Mouse (Mus musculus) forebrain, embryonic 10.5 days (tissue): ENCODE measurements around the gene Blmh. TPM values are rescaled to one million over a fixed set of nuclear protein-coding genes. Genes with fewer than 3 reads are reported as not detected.

Experiments used
- DNase-seq: peaks from one replicate; pipeline ENCODE4 v3.0.0-alpha.2; 2017; ENCODE audit warnings: low spot score; ENCODE audit errors: extremely low spot score
- H3K27ac ChIP-seq: fragments of 300-500 bp; sonication (generic); 2 replicates; pipeline ENCODE4 v1.5.1; 2016; ENCODE audit warnings: mild to moderate bottlenecking
- H3K27me3 ChIP-seq: fragments of 300-500 bp; sonication (generic); 2 replicates; pipeline ENCODE4 v1.6.1; 2016; ENCODE audit warnings: mild to moderate bottlenecking; ENCODE audit not compliant: poor library complexity, severe bottlenecking
- H3K36me3 ChIP-seq: fragments of 300-500 bp; sonication (generic); replicated peaks from 2 replicates; pipeline ENCODE4 v1.6.1; 2016; ENCODE audit warnings: mild to moderate bottlenecking, moderate library complexity
- H3K4me1 ChIP-seq: fragments of 300-500 bp; sonication (generic); 2 replicates; pipeline ENCODE4 v1.6.1; 2016
- H3K4me3 ChIP-seq: fragments of 300-500 bp; sonication (generic); 2 replicates; pipeline ENCODE4 v1.5.1; 2016; ENCODE audit warnings: mild to moderate bottlenecking, moderate library complexity
- H3K9me3 ChIP-seq: fragments of 300-500 bp; sonication (generic); 2 replicates; pipeline ENCODE4 v1.6.1; 2016; ENCODE audit warnings: mild to moderate bottlenecking, moderate library complexity
- WGBS: fragments of 180-500 bp; shearing (Covaris S2); methylation state at CpG from one replicate; pipeline ENCODE4 v1.1.7; 2016; 5-methylcytosine and 5-hydroxymethylcytosine counted together
- polyA plus RNA-seq: library from polyadenylated mRNA; unstranded; fragments of >200 nt; fragmentation: Nextera tagmentation; extraction: Ambion mirVana; gene quantifications from 2 replicates; pipeline ENCODE4 v1.2.1, GENCODE M21; 2016

Gene Blmh
- 206 and 209 TPM in 2 replicates for polyA plus RNA-seq

- peaks cover 5% of the 10 kb centered on the region; the same call in 1 of the 2 replicates for H3K4me1 ChIP-seq
- H3K27me3 ChIP-seq = no peaks in the 10 kb centered on the region
- WGBS = 88% methylated on average over 6 of the region's 6 CpGs
- no peak within 1 kb of the TSS for H3K27ac ChIP-seq
- no peaks in the 10 kb centered on the region for H3K9me3 ChIP-seq
- no peaks in the 10 kb centered on the region for H3K36me3 ChIP-seq
- no peak for DNase-seq
- H3K4me3 ChIP-seq = no peak within 1 kb of the TSS
Measured at GRCm38 (mm10) chr11:76924759-76925236, at the start of gene Blmh. Gene Blmh, plus strand, starts transcription at chr11:76924809.

GRCm38 (mm10) chr11:76879816-76880215, 44.8 kb upstream of the Blmh start:
- H3K27me3 ChIP-seq = no peaks in the 10 kb centered on the region
- H3K4me1 ChIP-seq = no peaks in the 10 kb centered on the region
- H3K4me3 ChIP-seq = no peak overlapping the region
- WGBS = 86% methylated on average over 5 of the region's 5 CpGs
- no peak overlapping the region for H3K27ac ChIP-seq
- DNase-seq = no peak
- no peaks in the 10 kb centered on the region for H3K36me3 ChIP-seq
- H3K9me3 ChIP-seq = no peaks in the 10 kb centered on the region

- Histone ChIP-seq H3K27ac (no peak overlapping the region), H3K36me3 (no peaks in the 10 kb centered on the region), H3K4me3 (no peak overlapping the region), H3K4me1 (no peaks in the 10 kb centered on the region), H3K9me3 (no peaks in the 10 kb centered on the region), H3K27me3 (no peaks in the 10 kb centered on the region)
- no peak for DNase-seq
- WGBS = 56% methylated on average over 5 of the region's 5 CpGs
Measured at GRCm38 (mm10) chr11:76884451-76884850, 40.2 kb upstream of the Blmh start.

- H3K4me3 ChIP-seq = no peak overlapping the region
- H3K36me3 ChIP-seq = no peaks in the 10 kb centered on the region
- H3K4me1 ChIP-seq = peaks cover 6% of the 10 kb centered on the region
- no peaks in the 10 kb centered on the region for H3K27me3 ChIP-seq
- WGBS = 79% methylated on average over 10 of the region's 10 CpGs
- H3K27ac ChIP-seq = no peak overlapping the region
- DNase-seq = no peak
- H3K9me3 ChIP-seq = no peaks in the 10 kb centered on the region
Measured at GRCm38 (mm10) chr11:76889339-76890164, 35.1 kb upstream of the Blmh start.

- H3K36me3 ChIP-seq = no peaks in the 10 kb centered on the region
- H3K9me3 ChIP-seq = no peaks in the 10 kb centered on the region
- H3K4me1 ChIP-seq = peaks cover 6% of the 10 kb centered on the region
- no peaks in the 10 kb centered on the region for H3K27me3 ChIP-seq
- 89% methylated on average over 7 of the region's 7 CpGs for WGBS
- DNase-seq = no peak
- H3K4me3 ChIP-seq = no peak overlapping the region
- no peak overlapping the region for H3K27ac ChIP-seq
Measured at GRCm38 (mm10) chr11:76891171-76891570, 33.4 kb upstream of the Blmh start.

GRCm38 (mm10) chr11:76891738-76892349, 32.8 kb upstream of the Blmh start:
- H3K36me3 ChIP-seq = no peaks in the 10 kb centered on the region
- no peaks in the 10 kb centered on the region for H3K27me3 ChIP-seq
- WGBS = 90% methylated on average over 4 of the region's 4 CpGs
- H3K4me3 ChIP-seq = no peak overlapping the region
- H3K9me3 ChIP-seq = no peaks in the 10 kb centered on the region
- H3K4me1 ChIP-seq = peaks cover 6% of the 10 kb centered on the region
- no peak overlapping the region for H3K27ac ChIP-seq
- no peak for DNase-seq

- Histone ChIP-seq H3K36me3 (no peaks in the 10 kb centered on the region), H3K27me3 (no peaks in the 10 kb centered on the region), H3K4me3 (no peak overlapping the region), H3K27ac (no peak overlapping the region), H3K9me3 (no peaks in the 10 kb centered on the region), H3K4me1 (peaks cover 9% of the 10 kb centered on the region)
- WGBS = 92% methylated on average over 3 of the region's 3 CpGs
- DNase-seq = no peak
Measured at GRCm38 (mm10) chr11:76892972-76893371, 31.6 kb upstream of the Blmh start.

GRCm38 (mm10) chr11:76893570-76893969, 31.0 kb upstream of the Blmh start:
- Histone ChIP-seq H3K9me3 (no peaks in the 10 kb centered on the region), H3K4me3 (no peak overlapping the region), H3K27ac (peak overlapping the region; percentile 15; the same call in 1 of the 2 replicates), H3K4me1 (peaks cover 13% of the 10 kb centered on the region), H3K27me3 (no peaks in the 10 kb centered on the region), H3K36me3 (no peaks in the 10 kb centered on the region)
- 59% methylated on average over 4 of the region's 4 CpGs for WGBS
- DNase-seq = no peak

- H3K27ac ChIP-seq = no peak overlapping the region
- WGBS = 43% methylated on average over 5 of the region's 5 CpGs
- no peaks in the 10 kb centered on the region for H3K36me3 ChIP-seq
- H3K4me3 ChIP-seq = no peak overlapping the region
- peak; percentile 45 for DNase-seq
- peaks cover 13% of the 10 kb centered on the region for H3K4me1 ChIP-seq
- H3K9me3 ChIP-seq = no peaks in the 10 kb centered on the region
- H3K27me3 ChIP-seq = no peaks in the 10 kb centered on the region
Measured at GRCm38 (mm10) chr11:76894240-76894639, 30.4 kb upstream of the Blmh start.

GRCm38 (mm10) chr11:76896360-76896759, 28.2 kb upstream of the Blmh start:
- Histone ChIP-seq H3K36me3 (no peaks in the 10 kb centered on the region), H3K27ac (no peak overlapping the region), H3K4me3 (no peak overlapping the region), H3K4me1 (peaks cover 13% of the 10 kb centered on the region), H3K9me3 (no peaks in the 10 kb centered on the region), H3K27me3 (no peaks in the 10 kb centered on the region)
- WGBS = 84% methylated on average over 6 of the region's 6 CpGs
- no peak for DNase-seq

GRCm38 (mm10) chr11:76897126-76897525, 27.5 kb upstream of the Blmh start:
- H3K4me1 ChIP-seq = peaks cover 13% of the 10 kb centered on the region
- H3K27me3 ChIP-seq = no peaks in the 10 kb centered on the region
- DNase-seq = no peak
- WGBS = 74% methylated on average over 1 of the region's 1 CpGs
- no peak overlapping the region for H3K4me3 ChIP-seq
- no peak overlapping the region for H3K27ac ChIP-seq
- H3K36me3 ChIP-seq = no peaks in the 10 kb centered on the region
- no peaks in the 10 kb centered on the region for H3K9me3 ChIP-seq

GRCm38 (mm10) chr11:76897871-76898270, 26.7 kb upstream of the Blmh start:
- no peaks in the 10 kb centered on the region for H3K9me3 ChIP-seq
- WGBS = 58% methylated on average over 3 of the region's 3 CpGs
- peaks cover 13% of the 10 kb centered on the region for H3K4me1 ChIP-seq
- H3K36me3 ChIP-seq = no peaks in the 10 kb centered on the region
- DNase-seq = no peak
- no peak overlapping the region for H3K27ac ChIP-seq
- H3K4me3 ChIP-seq = no peak overlapping the region
- H3K27me3 ChIP-seq = no peaks in the 10 kb centered on the region

GRCm38 (mm10) chr11:76898751-76899150, 25.9 kb upstream of the Blmh start:
- Histone ChIP-seq H3K36me3 (no peaks in the 10 kb centered on the region), H3K4me3 (no peak overlapping the region), H3K9me3 (no peaks in the 10 kb centered on the region), H3K27ac (no peak overlapping the region), H3K4me1 (peaks cover 10% of the 10 kb centered on the region), H3K27me3 (no peaks in the 10 kb centered on the region)
- DNase-seq = no peak
- 93% methylated on average over 3 of the region's 3 CpGs for WGBS
